Mouse (Mus musculus): ENCODE results near the gene Numb. TPM values are rescaled to one million over a fixed set of nuclear protein-coding genes. Genes with fewer than 3 reads are reported as not detected.
"Not testable (repeated sequence)": the region's sequence is repeated elsewhere in the genome, so short reads cannot be mapped to it uniquely, and the experiment has no call there.

Gene Numb
- polyA plus RNA-seq, 1 experiment from 2014 or later = 31.9 TPM

DNA sequence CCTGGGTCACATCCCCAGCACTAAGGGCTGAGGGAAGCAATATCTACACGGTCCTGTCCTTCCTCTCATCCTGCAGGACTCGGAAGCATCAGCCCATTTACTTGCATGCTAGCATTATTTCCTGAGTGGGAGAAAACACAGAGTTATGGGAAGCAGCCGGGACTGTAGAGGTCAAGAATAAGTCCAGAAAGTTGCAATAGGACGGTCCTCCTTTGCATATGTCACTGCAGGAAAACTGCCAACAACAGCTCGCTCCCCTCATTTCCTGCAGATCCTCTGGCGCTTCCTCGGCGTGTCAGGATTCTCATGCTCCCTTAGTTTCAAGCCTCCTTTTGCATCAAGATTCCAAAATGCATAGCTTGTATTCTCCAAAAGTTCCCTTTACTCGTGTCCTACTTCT, 4.8 kb downstream of the Numb start:
- WGBS = 85% methylated on average over 9 of the region's 9 CpGs
- ATAC-seq (ENCODE audit: low FRiP score, low read depth) = no peak
- Histone ChIP-seq H3K9me3 (no peaks in the 10 kb centered on the region), H3K36me3 (peaks cover 11% of the 10 kb centered on the region; the same call in 1 of the 2 replicates), H3K4me3 (no peak overlapping the region), H3K9ac (replicated peaks) (no peak overlapping the region), H3K4me2 (replicated peaks) (no peak overlapping the region), H3K27me3 (no peaks in the 10 kb centered on the region), H3K27ac (replicated peaks) (no peak overlapping the region), H3K4me1 (peaks cover 8% of the 10 kb centered on the region)

DNA sequence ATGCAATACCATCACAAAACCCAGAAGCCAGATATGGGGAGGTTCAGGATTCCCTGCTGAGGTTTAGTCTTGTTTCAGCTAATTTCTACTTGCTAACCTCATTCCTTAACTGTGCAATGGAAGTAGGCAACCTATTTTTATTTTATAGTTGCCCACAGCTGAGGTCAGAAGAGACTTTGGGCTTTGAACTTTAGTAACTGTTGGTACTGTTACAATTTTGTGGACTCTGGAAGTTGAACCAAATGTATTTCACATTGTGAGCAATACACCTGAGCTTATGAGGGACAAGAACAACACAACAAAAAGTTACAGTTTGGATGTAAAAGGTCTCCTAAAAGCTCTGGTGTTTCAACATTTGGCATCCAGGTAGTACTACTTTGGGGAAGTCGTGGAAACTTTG, 6.9 kb downstream of the Numb start:
- H3K9me3 ChIP-seq = no peaks in the 10 kb centered on the region
- 91% methylated on average over 1 of the region's 1 CpGs for WGBS
- H3K27ac ChIP-seq (replicated peaks) = no peak overlapping the region
- no peak overlapping the region for H3K9ac ChIP-seq (replicated peaks)
- no peak for ATAC-seq (ENCODE audit: low FRiP score, low read depth)
- H3K36me3 ChIP-seq = peaks cover 11% of the 10 kb centered on the region; the same call in 1 of the 2 replicates
- no peaks in the 10 kb centered on the region for H3K27me3 ChIP-seq
- no peak overlapping the region for H3K4me2 ChIP-seq (replicated peaks)
- no peak overlapping the region for H3K4me3 ChIP-seq
- H3K4me1 ChIP-seq = no peaks in the 10 kb centered on the region

- no peaks in the 10 kb centered on the region for H3K4me1 ChIP-seq
- no peak overlapping the region for H3K4me3 ChIP-seq
- H3K36me3 ChIP-seq = peaks cover 11% of the 10 kb centered on the region; the same call in 1 of the 2 replicates
- no peak overlapping the region for H3K4me2 ChIP-seq (replicated peaks)
- 90% methylated on average over 4 of the region's 4 CpGs for WGBS
- H3K27me3 ChIP-seq = no peaks in the 10 kb centered on the region
- H3K27ac ChIP-seq (replicated peaks) = no peak overlapping the region
- ATAC-seq (ENCODE audit: low FRiP score, low read depth) = no peak
- H3K9me3 ChIP-seq = no peaks in the 10 kb centered on the region
- no peak overlapping the region for H3K9ac ChIP-seq (replicated peaks)
Observed at GRCm38 (mm10) chr12:83914202-83914740, 7.5 kb downstream of the Numb start.

DNA sequence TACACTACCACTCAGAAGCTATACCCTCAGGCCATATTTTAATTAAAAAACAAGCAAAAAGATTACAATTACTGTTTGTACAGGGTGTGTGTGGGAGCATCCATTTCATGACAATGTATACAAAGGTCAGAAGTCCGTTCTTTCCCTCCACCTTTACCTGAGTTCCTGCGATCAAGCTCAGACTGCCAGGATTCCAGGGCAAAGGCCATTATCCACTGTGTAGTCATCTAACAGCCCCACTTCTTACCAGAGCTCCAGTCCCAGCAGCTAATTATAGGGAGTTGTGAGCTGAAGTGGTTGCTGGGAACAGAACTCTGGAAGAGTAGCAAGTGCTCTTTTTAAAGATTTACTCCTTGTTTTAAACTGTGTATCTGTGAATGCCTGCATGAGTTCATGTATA, 11.3 kb downstream of the Numb start:
- no peaks in the 10 kb centered on the region for H3K4me1 ChIP-seq
- H3K4me3 ChIP-seq = no peak overlapping the region
- 87% methylated on average over 2 of the region's 2 CpGs for WGBS
- no peaks in the 10 kb centered on the region for H3K9me3 ChIP-seq
- no peak for ATAC-seq (ENCODE audit: low FRiP score, low read depth)
- 0 out of 2 replicates have a peak, but pooled peaks cover 6% of the 10 kb centered on the region for H3K36me3 ChIP-seq
- no peak overlapping the region for H3K27ac ChIP-seq (replicated peaks)
- no peak overlapping the region for H3K4me2 ChIP-seq (replicated peaks)
- no peak overlapping the region for H3K9ac ChIP-seq (replicated peaks)
- H3K27me3 ChIP-seq = no peaks in the 10 kb centered on the region

DNA sequence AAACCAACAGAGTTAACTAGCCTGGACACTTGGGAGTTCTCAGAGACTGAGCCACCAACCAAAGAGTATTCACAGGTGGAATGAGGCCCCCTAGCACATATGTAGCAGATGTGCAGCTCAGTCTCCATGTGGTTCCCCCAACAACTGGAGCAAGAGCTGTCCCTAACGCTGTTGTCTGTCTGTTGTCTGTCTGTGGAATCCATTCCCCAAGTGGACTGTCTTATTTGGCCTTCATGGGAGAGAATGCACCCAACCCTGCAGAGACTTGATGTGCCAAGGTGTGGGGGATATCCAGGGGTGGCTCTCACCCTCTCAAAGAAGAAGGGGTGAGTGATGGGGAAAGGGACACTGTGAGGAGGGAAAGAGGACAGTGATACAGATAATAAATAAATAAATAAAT, 28.8 kb downstream of the Numb start:
- 93% methylated on average over 1 of the region's 1 CpGs for WGBS
- no peak for ATAC-seq (ENCODE audit: low FRiP score, low read depth)
- Histone ChIP-seq H3K36me3 (peaks cover 4% of the 10 kb centered on the region; the same call in 1 of the 2 replicates), H3K4me3 (no peak overlapping the region), H3K27me3 (no peaks in the 10 kb centered on the region), H3K9ac (replicated peaks) (no peak overlapping the region), H3K4me2 (replicated peaks) (no peak overlapping the region), H3K9me3 (no peaks in the 10 kb centered on the region), H3K27ac (replicated peaks) (no peak overlapping the region), H3K4me1 (no peaks in the 10 kb centered on the region)

DNA sequence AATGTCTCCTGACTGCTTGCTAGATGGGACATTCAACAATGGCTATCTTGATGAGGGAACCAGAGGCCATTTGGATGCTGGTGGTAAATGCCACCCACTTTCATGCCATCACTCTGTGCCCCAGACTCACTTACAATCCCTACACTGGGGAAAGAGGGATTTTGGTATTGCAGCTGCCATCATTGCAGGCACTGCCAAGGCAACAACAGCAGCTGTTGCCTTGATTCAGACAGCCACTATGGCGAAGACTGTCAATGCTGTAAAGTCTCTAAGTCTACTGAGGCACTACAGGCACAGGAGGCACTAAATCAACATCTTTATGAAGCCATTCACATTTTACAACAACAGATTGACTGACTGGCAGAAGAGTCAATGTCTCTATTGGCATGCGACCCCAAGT, 30.5 kb downstream of the Numb start:
- H3K27ac ChIP-seq (replicated peaks) = no peak overlapping the region
- H3K9me3 ChIP-seq = no peaks in the 10 kb centered on the region
- no peaks in the 10 kb centered on the region for H3K4me1 ChIP-seq
- no peaks in the 10 kb centered on the region for H3K27me3 ChIP-seq
- peaks cover 10% of the 10 kb centered on the region; the same call in 1 of the 2 replicates for H3K36me3 ChIP-seq
- H3K4me3 ChIP-seq = no peak overlapping the region
- H3K4me2 ChIP-seq (replicated peaks) = no peak overlapping the region
- WGBS = 99% methylated on average over 2 of the region's 2 CpGs
- H3K9ac ChIP-seq (replicated peaks) = no peak overlapping the region
- no peak for ATAC-seq (ENCODE audit: low FRiP score, low read depth)

DNA sequence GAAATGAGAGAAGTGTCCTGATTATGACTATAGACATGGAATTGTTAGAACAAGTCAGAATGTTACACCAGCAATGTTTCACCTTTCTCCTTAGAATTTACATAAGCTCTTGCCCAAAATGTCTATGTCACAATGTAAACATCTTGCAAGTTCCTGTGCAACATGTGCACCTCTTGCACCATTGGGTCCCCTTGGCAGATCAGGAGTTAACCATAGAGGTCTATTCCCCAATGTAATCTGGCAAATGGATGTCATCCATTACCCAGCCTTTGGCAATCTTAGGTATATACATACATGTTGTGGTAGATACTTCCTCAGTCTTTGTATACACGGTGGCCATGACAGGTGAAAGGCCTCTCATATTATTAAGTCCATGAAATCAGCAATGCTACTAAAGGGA, 32.6 kb downstream of the Numb start:
- WGBS = 91% methylated on average over 1 of the region's 1 CpGs

GRCm38 (mm10) chr12:83885516-83886285, 36.0 kb downstream of the Numb start:
- Histone ChIP-seq H3K27me3 (no peaks in the 10 kb centered on the region), H3K4me2 (replicated peaks) (no peak overlapping the region), H3K4me1 (no peaks in the 10 kb centered on the region), H3K9ac (replicated peaks) (no peak overlapping the region), H3K27ac (replicated peaks) (no peak overlapping the region), H3K4me3 (no peak overlapping the region), H3K36me3 (0 out of 2 replicates have a peak, but pooled peaks cover 6% of the 10 kb centered on the region), H3K9me3 (no peaks in the 10 kb centered on the region)
- ATAC-seq (ENCODE audit: low FRiP score, low read depth) = no peak
- WGBS = 92% methylated on average over 7 of the region's 7 CpGs

More for the DNA sequence above, 32.6 kb downstream of the Numb start:
- Histone ChIP-seq H3K4me1 (no peaks in the 10 kb centered on the region), H3K4me3 (no peak overlapping the region), H3K9ac (replicated peaks) (no peak overlapping the region), H3K36me3 (peaks cover 10% of the 10 kb centered on the region; the same call in 1 of the 2 replicates), H3K27ac (replicated peaks) (no peak overlapping the region), H3K27me3 (no peaks in the 10 kb centered on the region), H3K4me2 (replicated peaks) (no peak overlapping the region), H3K9me3 (no peaks in the 10 kb centered on the region)
- no peak for ATAC-seq (ENCODE audit: low FRiP score, low read depth)

DNA sequence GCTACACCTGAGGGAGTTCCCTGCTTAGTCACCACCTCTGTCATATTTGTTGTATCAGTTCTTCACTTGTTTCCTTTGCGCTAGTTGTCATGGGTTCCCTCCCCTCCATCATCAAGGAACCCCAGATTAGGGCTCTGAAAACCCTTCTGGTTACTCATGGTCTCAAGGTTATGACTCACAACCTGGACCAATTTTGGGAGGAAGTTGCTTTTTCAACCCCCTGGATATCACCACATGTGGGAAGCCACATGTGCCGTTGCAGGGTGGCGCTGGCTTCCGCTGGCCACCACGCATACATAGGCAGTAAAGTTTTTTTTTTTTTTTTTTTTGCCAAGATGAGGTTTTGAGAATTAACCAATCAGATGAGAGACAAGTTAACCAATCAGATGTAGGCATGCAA, 36.7 kb downstream of the Numb start:
- ATAC-seq (ENCODE audit: low FRiP score, low read depth); H3K36me3 ChIP-seq: not testable (repeated sequence)
- 99% methylated on average over 5 of the region's 5 CpGs for WGBS

GRCm38 (mm10) chr12:83882503-83882902, 39.2 kb downstream of the Numb start:
- Histone ChIP-seq H3K4me2 (replicated peaks) (no peak overlapping the region), H3K27me3 (no peaks in the 10 kb centered on the region), H3K4me1 (no peaks in the 10 kb centered on the region), H3K9ac (replicated peaks) (no peak overlapping the region), H3K9me3 (no peaks in the 10 kb centered on the region), H3K36me3 (0 out of 2 replicates have a peak, but pooled peaks cover 6% of the 10 kb centered on the region), H3K4me3 (no peak overlapping the region), H3K27ac (replicated peaks) (no peak overlapping the region; the same call in 1 of the 2 replicates)
- ATAC-seq (ENCODE audit: low FRiP score, low read depth) = no peak
- 89% methylated on average over 7 of the region's 7 CpGs for WGBS

More for the DNA sequence above, 36.7 kb downstream of the Numb start:
- H3K4me1 ChIP-seq; H3K4me3 ChIP-seq; H3K9ac ChIP-seq (replicated peaks); H3K4me2 ChIP-seq (replicated peaks); H3K9me3 ChIP-seq; H3K27ac ChIP-seq (replicated peaks); H3K27me3 ChIP-seq: not testable (repeated sequence)

GRCm38 (mm10) chr12:83882088-83882487, 39.6 kb downstream of the Numb start:
- Histone ChIP-seq H3K9ac (replicated peaks) (no peak overlapping the region), H3K4me3 (no peak overlapping the region), H3K27ac (replicated peaks) (no peak overlapping the region), H3K9me3 (no peaks in the 10 kb centered on the region), H3K4me2 (replicated peaks) (no peak overlapping the region), H3K36me3 (0 out of 2 replicates have a peak, but pooled peaks cover 6% of the 10 kb centered on the region), H3K27me3 (no peaks in the 10 kb centered on the region), H3K4me1 (no peaks in the 10 kb centered on the region)
- no peak for ATAC-seq (ENCODE audit: low FRiP score, low read depth)
- WGBS = 97% methylated on average over 3 of the region's 3 CpGs

GRCm38 (mm10) chr12:83880913-83881312, 40.8 kb downstream of the Numb start:
- Histone ChIP-seq H3K27ac (replicated peaks) (no peak overlapping the region), H3K9ac (replicated peaks) (no peak overlapping the region), H3K4me1 (no peaks in the 10 kb centered on the region), H3K4me2 (replicated peaks) (no peak overlapping the region), H3K36me3 (peaks cover 6% of the 10 kb centered on the region; the same call in 1 of the 2 replicates), H3K27me3 (no peaks in the 10 kb centered on the region), H3K9me3 (no peaks in the 10 kb centered on the region), H3K4me3 (no peak overlapping the region)
- no peak for ATAC-seq (ENCODE audit: low FRiP score, low read depth)
- WGBS = 88% methylated on average over 2 of the region's 2 CpGs
